Mouse (Mus musculus) heart, postnatal 36 days (tissue): Measurements from ENCODE around the gene Arl4a. TPM values are rescaled to one million over a fixed set of nuclear protein-coding genes. Genes with fewer than 3 reads are reported as not detected.

Experiments used
- DNase-seq, 2 experiments: peaks; one replicate each; pipeline ENCODE4 v3.0.0; 2021 to 2022
- intact Hi-C: fragments of 180-260 bp; cut with DNase I; formaldehyde crosslinking; loops from one replicate; pipeline ENCODE4 v1.15.1; 2025
- total RNA-seq, 2 experiments: library from RNA; stranded (reverse); gene quantifications; 2 replicates each; pipeline ENCODE4 v1.2.3; 2021

The Arl4a gene
- total RNA-seq, 2 experiments from 2014 or later = 21.1 to 28.3 TPM

GRCm38 (mm10) chr12:40016648-40017460 lies 21.0 kb downstream of the Arl4a start:
- peak; percentile 73 to 74 for DNase-seq
- intact Hi-C loops = loop anchor here (1.0 kb wide), 2 partner anchors 19 to 61 kb away; no protein-coding TSS in a partner anchor

DNA sequence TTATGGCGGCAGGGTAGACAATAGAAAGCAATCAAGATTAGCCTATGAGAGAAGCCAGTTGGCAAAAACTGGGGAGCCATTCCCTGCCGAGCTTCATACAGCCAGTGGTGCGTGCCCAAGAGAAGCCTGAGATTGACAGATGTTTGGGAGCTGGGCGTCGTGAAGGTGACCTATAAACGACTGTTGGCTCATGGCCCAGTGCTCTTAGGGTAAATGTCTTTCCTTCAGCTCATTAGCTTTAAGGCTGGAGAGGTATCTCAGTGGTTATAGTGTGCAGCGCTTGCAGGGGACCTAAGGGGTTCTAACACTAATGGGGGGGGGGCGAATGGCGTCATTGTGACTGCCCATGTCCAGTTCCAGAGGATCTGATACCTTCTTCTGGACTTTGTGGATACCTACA lies 21.8 kb downstream of the Arl4a start:
- intact Hi-C loops = no loop called here

DNA sequence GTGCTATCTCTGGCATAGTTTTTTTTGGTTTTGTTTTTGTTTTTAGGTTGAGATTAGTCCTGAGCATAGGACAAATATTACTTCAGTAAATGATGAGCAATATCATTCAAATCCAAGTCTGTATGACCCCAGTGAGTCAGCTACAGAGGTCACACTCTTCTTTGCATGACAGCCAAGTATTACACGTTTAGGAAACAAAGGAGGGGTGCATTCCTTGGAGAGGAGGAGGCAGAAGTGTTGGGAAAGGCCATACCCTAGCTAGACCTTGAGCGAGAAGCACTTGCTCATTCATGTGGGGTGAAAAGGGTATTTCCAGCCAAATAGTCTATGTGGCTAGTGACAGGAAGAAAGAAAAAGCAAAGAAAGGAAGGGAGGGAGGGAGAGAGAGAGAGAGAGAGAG lies 28.0 kb downstream of the Arl4a start:
- no peak for DNase-seq
- intact Hi-C loops = no loop called here

More for the DNA sequence above, 21.8 kb downstream of the Arl4a start:
- DNase-seq = no peak

DNA sequence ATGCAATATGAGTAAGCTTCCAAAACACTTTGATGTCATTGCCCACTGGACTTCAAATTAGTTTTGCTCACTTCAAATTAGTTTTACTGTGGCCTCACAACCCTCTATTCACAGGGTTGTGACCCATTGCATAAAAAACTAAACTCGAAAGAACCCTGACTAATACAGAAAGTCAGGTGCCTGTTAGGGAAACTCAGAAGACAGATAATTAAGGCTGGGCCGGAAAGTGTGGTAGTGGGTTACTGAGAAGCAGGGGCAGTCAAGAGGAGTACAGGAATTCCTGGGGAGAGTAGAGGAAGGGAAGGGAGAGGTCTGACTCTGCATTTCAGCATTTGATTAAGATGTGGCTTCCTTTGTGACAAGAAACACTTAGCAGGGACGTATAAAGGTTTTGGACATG lies 29.4 kb downstream of the Arl4a start:
- intact Hi-C loops = no loop called here
- DNase-seq = no peak

- no peak for DNase-seq
- intact Hi-C loops = no loop called here
Observed at GRCm38 (mm10) chr12:40004766-40005165, 33.1 kb downstream of the Arl4a start.

GRCm38 (mm10) chr12:39998853-39999195 lies 39.0 kb downstream of the Arl4a start:
- DNase-seq = no peak

DNA sequence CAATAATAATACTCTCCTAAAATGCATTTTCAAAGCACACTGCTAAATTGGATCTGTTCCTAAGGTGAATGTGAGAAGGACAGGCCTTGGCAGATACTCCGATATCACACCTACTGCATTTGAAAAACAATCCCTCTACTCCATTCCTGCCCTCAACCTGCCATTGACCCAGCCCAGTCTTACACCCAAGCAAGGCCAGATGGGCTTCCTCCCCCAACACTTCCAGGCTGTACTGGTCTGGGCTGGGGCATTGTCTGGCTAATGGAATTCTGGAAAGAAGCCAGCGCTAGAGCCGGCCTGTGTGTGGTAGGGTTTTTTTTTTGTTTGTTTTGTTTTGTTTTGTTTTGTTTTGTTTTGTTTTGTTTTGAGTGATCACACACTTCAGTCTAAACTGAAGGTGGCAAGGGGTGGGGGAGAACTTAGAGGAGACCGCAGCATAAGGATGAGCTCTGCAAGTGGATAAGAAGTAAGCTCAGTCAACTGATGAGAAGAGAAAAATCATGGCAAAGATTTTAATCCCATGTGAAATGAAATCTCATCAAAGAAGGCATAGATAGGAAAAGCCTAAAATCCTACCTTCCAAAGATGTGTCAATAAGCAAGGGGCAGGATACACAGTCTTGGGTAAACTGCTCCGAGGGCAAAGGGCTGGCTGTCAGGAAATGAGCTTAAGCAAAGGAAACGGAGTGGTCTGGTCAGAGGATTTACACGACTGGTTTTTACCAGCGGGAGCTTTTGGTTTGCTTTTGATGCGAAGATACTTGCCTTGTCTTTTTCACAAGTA lies 39.6 kb downstream of the Arl4a start:
- DNase-seq = peak; percentile 20 to 26
- intact Hi-C loops = no loop called here

More at GRCm38 (mm10) chr12:39998853-39999195, 39.0 kb downstream of the Arl4a start:
- intact Hi-C loops = no loop called here

- DNase-seq = no peak
- intact Hi-C loops = no loop called here
Observed at GRCm38 (mm10) chr12:39997651-39998050, 40.2 kb downstream of the Arl4a start.

DNA sequence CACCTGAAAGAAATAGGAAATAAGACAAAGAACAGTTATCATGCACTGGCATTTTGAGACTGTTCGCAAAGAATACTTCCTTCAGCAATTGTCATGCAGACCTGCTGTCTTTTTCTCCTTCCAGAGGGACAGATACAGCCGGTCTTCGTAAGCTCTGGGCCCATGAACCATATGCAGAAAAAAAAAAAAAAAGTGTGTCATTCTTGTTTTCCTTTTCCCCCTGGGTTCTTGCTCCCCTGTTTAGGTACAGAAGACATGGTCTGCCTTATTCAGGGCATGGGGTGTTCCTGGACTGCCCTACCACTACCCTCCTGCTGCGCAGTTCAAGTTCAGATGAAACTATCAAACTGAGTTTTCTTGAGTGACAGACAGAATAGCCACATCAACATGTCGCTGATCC lies 41.8 kb downstream of the Arl4a start:
- intact Hi-C loops = no loop called here
- no peak for DNase-seq

DNA sequence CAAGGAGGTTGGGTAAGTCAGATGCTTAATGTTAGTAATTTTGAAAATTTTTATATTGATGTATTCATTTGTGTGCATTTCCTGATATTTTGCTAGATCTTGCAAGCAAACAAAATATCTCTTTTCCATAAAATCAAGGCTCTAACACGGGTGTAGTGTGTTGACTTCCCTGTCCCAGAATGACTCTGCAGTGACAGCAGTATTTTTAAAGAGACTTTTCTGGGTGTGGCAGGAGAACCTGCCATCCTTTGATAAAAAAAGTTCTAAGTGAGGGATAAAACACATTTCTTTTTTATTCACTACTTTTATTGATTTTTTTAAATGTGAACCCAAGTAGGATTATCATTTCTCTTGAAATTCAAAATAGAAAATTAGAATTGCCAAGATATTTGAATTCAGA lies 42.2 kb downstream of the Arl4a start:
- no peak for DNase-seq
- intact Hi-C loops = no loop called here

GRCm38 (mm10) chr12:39992767-39993302 lies 45.0 kb downstream of the Arl4a start:
- no peak for DNase-seq
- intact Hi-C loops = no loop called here

GRCm38 (mm10) chr12:39990830-39991780 lies 46.7 kb downstream of the Arl4a start:
- DNase-seq = no peak
- intact Hi-C loops = no loop called here

- DNase-seq = no peak
- intact Hi-C loops = no loop called here
Observed at GRCm38 (mm10) chr12:39989136-39989535, 48.7 kb downstream of the Arl4a start.

- no peak for DNase-seq
- intact Hi-C loops = no loop called here
Observed at GRCm38 (mm10) chr12:39987177-39987576, 50.6 kb downstream of the Arl4a start.

- intact Hi-C loops = no loop called here
- no peak for DNase-seq
Observed at GRCm38 (mm10) chr12:39985639-39986038, 52.2 kb downstream of the Arl4a start.

GRCm38 (mm10) chr12:39979792-39980191 lies 58.0 kb downstream of the Arl4a start:
- DNase-seq = no peak
- intact Hi-C loops = no loop called here

GRCm38 (mm10) chr12:39979066-39979465 lies 58.8 kb downstream of the Arl4a start:
- no peak for DNase-seq
- intact Hi-C loops = no loop called here

GRCm38 (mm10) chr12:39977996-39978590 lies 59.7 kb downstream of the Arl4a start:
- intact Hi-C loops = no loop called here
- DNase-seq = no peak

GRCm38 (mm10) chr12:39976426-39976825 lies 61.4 kb downstream of the Arl4a start:
- no peak for DNase-seq
- intact Hi-C loops = no loop called here

GRCm38 (mm10) chr12:39975829-39976340 lies 61.9 kb downstream of the Arl4a start:
- intact Hi-C loops = no loop called here

More at GRCm38 (mm10) chr12:39975829-39976340, 61.9 kb downstream of the Arl4a start:
- no peak for DNase-seq
